Comparison of ENCODE assay signal across 21 mouse cellular contexts in genomic region chr11:65263466-65263865, GRCm38 (mm10). TPM values are rescaled to one million over a fixed set of nuclear protein-coding genes. Genes with fewer than 3 reads are reported as not detected.
A peak's percentile ranks its signal among the peaks of the same experiment; 100 is the strongest.
DNase-seq lines count a peak whose midpoint lies in the region; ATAC-seq lines count a peak whose summit lies in the region.
"Had no signal": no experiment of that assay in that cellular context is flagged by ENCODE, and none has a peak within 500 bp of the region (broad histone marks: within the 10 kb centered on the region; RNA-seq: fewer than 3 reads in every experiment).

No protein-coding gene starts in this region.

- H3K9ac ChIP-seq in heart, embryonic 11.5 days (ENCODE audit: low read depth, low read length): no peak overlapping the region
- H3K9ac ChIP-seq: embryonic facial prominence, embryonic 13.5 days; hindbrain, embryonic 15.5 days; limb, embryonic 12.5 days; liver, embryonic 12.5 days; lung, embryonic 14.5 days had no signal

- ATAC-seq in heart, embryonic 11.5 days (replicated peaks; ENCODE audit: insufficient number of reproducible peaks, low FRiP score, low TSS enrichment): no peak
- ATAC-seq: forebrain, embryonic 14.5 days; intestine, postnatal 0 days; liver, embryonic 12.5 days had no signal

- 43% methylated on average over 6 of the region's 6 CpGs for WGBS in heart, embryonic 11.5 days (ENCODE audit: insufficient replicate concordance)

- H3K36me3 ChIP-seq in heart, embryonic 11.5 days (ENCODE audit: control insufficient read depth, insufficient read depth, low read length): no peaks in the 10 kb centered on the region
- H3K36me3 ChIP-seq: embryonic facial prominence, embryonic 13.5 days; hindbrain, embryonic 15.5 days; limb, embryonic 12.5 days; liver, embryonic 12.5 days; midbrain, embryonic 10.5 days had no signal

- no peak overlapping the region; the same call in 1 of the 2 replicates for H3K4me2 ChIP-seq in heart, embryonic 11.5 days
- H3K4me2 ChIP-seq: embryonic facial prominence, embryonic 13.5 days; hindbrain, embryonic 15.5 days; limb, embryonic 12.5 days; liver, embryonic 12.5 days; lung, embryonic 14.5 days had no signal

- no peaks in the 10 kb centered on the region for H3K9me3 ChIP-seq in heart, embryonic 11.5 days (replicated peaks; ENCODE audit: control insufficient read depth, low read length)
- H3K9me3 ChIP-seq: embryonic facial prominence, embryonic 13.5 days; hindbrain, embryonic 15.5 days; limb, embryonic 12.5 days; liver, embryonic 12.5 days; midbrain, embryonic 10.5 days had no signal

- no peak overlapping the region for H3K4me3 ChIP-seq in heart, embryonic 11.5 days (ENCODE audit: low read depth, low read length)
- H3K4me3 ChIP-seq: embryonic facial prominence, embryonic 13.5 days; hindbrain, embryonic 15.5 days; limb, embryonic 12.5 days; liver, embryonic 12.5 days; midbrain, embryonic 10.5 days had no signal

- H3K4me1 ChIP-seq in heart, embryonic 11.5 days (ENCODE audit: control insufficient read depth, insufficient read depth, low read length): peaks cover 22% of the 10 kb centered on the region
- H3K4me1 ChIP-seq: embryonic facial prominence, embryonic 13.5 days; hindbrain, embryonic 15.5 days; limb, embryonic 12.5 days; liver, embryonic 12.5 days; midbrain, embryonic 10.5 days had no signal

- H3K27me3 ChIP-seq in heart, embryonic 11.5 days (ENCODE audit: control insufficient read depth, insufficient read depth, low read length): no peaks in the 10 kb centered on the region
- H3K27me3 ChIP-seq: hindbrain, embryonic 15.5 days had no signal

- peak overlapping the region; percentile 59; the same call in 1 of the 2 replicates for H3K27ac ChIP-seq in heart, embryonic 11.5 days (ENCODE audit: low read depth, low read length)
- H3K27ac ChIP-seq: embryonic facial prominence, embryonic 13.5 days; hindbrain, embryonic 15.5 days; limb, embryonic 12.5 days; liver, embryonic 12.5 days; midbrain, embryonic 10.5 days had no signal

- peak; percentile 31 for DNase-seq in ovary, adult 18-20 months (ENCODE audit: low spot score)
- DNase-seq in ovary, postnatal 10 days (ENCODE audit: low spot score): no peak
- DNase-seq in adrenal gland, adult 2 months: peak; percentile 82
- DNase-seq in urinary bladder, postnatal 25 days (ENCODE audit: low spot score): no peak
- no peak for DNase-seq in frontal cortex, postnatal 10 days (ENCODE audit: low spot score in 2 of 2)
- DNase-seq in layer of hippocampus, postnatal 25 days (ENCODE audit: extremely low spot score in 1 of 2, low spot score in 1 of 2): no peak
- DNase-seq: cerebellum, adult 9-11 months; gastrocnemius, postnatal 14 days; lung, embryonic 14.5 days; lung, postnatal 36 days; spleen, adult 18-20 months; thymus, adult 18-20 months; thymus, postnatal 4 days had no signal

RNA-seq across cellular contexts. Expression of gene Myocd, which starts 6.3 kb away (rescaled TPM):
- total RNA-seq in adrenal gland, adult 2 months (2021): under 1 TPM; 0.24 to 0.46 TPM
- 0.31 and 0.36 TPM in 2 replicates for polyA plus RNA-seq in adrenal gland, adult 2 months (2012; rRNA removed)
- polyA plus RNA-seq in heart, embryonic 11.5 days (2014; fragmentation: Nextera tagmentation; extraction: Ambion mirVana): 66.4 and 66.5 TPM in 2 replicates
- under 1 TPM; 0.22 to 0.59 TPM for total RNA-seq in layer of hippocampus, postnatal 25 days (2021)
- polyA plus RNA-seq: forebrain, embryonic 14.5 days had no signal

Comparison
In these comparisons a context has a peak if more than half of its experiments do, and no peak if none do; other contexts are left out.
1. DNase-seq: peak in ovary, adult 18-20 months (single experiment) and adrenal gland, adult 2 months (single experiment); none in ovary, postnatal 10 days (single experiment), urinary bladder, postnatal 25 days (single experiment), frontal cortex, postnatal 10 days (0 of 2) and layer of hippocampus, postnatal 25 days (0 of 2).